Mouse (Mus musculus): ENCODE measurements at regions not wholly inside any gene's neighbourhood (a gene's known extent, or its start where the extent isn't known, plus 50 kb on each side); places are given as distances from the start of the nearest gene placed in this dataset.

DNA sequence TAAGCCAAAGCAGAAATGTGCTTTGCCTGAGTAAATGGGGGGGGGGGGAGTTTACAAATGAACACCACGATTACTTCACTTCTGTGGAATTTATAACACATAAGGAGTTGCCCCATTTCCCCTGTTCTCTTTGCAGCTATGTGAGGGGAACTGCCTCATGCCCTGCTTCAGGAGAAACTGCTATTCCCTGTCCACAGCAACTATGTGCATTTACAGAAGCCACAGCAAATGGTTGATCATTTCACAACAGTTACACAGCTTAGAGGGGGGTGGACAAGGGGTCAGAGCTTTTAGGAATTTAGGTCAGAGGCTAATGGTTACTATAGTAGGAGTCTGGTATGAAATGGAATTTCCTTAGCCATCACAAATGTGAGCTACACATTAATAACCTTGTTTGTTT is 65.4 kb upstream of the Ifngr1 start:
- no peaks in the 10 kb centered on the region for H3K27me3 ChIP-seq (ENCODE audit: control insufficient read depth, insufficient read depth, low read length)
- no peak for TF ChIP-seq POLR2A (IDR thresholded peaks at IDR 0.05; ENCODE audit: borderline replicate concordance, extremely low read depth, insufficient read depth, insufficient read length)
- H3K9me3 ChIP-seq (ENCODE audit: control insufficient read depth, low read length): no peaks in the 10 kb centered on the region
- H3K27ac ChIP-seq (replicated peaks; ENCODE audit: low read depth, low read length): no peak overlapping the region
- no peak overlapping the region for H3K9ac ChIP-seq (ENCODE audit: low read depth, low read length, severe bottlenecking)
- peaks cover 6% of the 10 kb centered on the region; the same call in 1 of the 2 replicates for H3K4me1 ChIP-seq (ENCODE audit: control insufficient read depth, insufficient read depth, low read length)
- DNase-seq (ENCODE audit: low spot score): no peak
- no peak for ATAC-seq (ENCODE audit: low FRiP score, low read depth)
- no peak overlapping the region for H3K4me3 ChIP-seq (replicated peaks; ENCODE audit: low read length)
- WGBS: 5% methylated on average over 1 of the region's 1 CpGs
- no peak overlapping the region for H3K4me2 ChIP-seq (replicated peaks; ENCODE audit: low read depth, low read length, severe bottlenecking)
- H3K36me3 ChIP-seq (ENCODE audit: control insufficient read depth, insufficient read depth, low read length): no peaks in the 10 kb centered on the region

DNA sequence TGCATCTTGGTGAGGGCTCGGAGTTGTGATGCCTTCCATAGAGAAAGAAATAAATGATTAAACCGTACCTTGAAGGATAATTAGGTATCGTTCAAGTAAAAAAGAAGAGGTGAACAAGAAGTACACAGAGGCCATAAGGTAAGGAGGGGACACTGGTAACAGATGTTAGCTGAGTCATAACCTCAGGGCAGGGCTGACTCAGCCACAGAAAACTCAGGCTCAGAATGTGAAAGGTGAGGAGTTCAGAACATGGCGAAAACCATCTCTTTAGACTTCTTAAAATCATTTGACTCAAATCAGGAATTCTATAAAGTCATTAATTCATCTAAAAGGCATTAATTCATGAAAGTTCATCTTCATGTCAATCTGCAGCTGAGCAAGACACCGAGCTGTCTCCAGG is 62.1 kb upstream of the Ifngr1 start:
- H3K4me2 ChIP-seq (replicated peaks; ENCODE audit: low read depth, low read length, severe bottlenecking): no peak overlapping the region
- no peak for DNase-seq (ENCODE audit: low spot score)
- no peak overlapping the region for H3K9ac ChIP-seq (ENCODE audit: low read depth, low read length, severe bottlenecking)
- ATAC-seq (ENCODE audit: low FRiP score, low read depth): no peak
- no peaks in the 10 kb centered on the region for H3K36me3 ChIP-seq (ENCODE audit: control insufficient read depth, insufficient read depth, low read length)
- no peaks in the 10 kb centered on the region for H3K27me3 ChIP-seq (ENCODE audit: control insufficient read depth, insufficient read depth, low read length)
- WGBS: 93% methylated on average over 5 of the region's 5 CpGs
- no peak overlapping the region for H3K27ac ChIP-seq (replicated peaks; ENCODE audit: low read depth, low read length)
- no peak for TF ChIP-seq POLR2A (IDR thresholded peaks at IDR 0.05; ENCODE audit: borderline replicate concordance, extremely low read depth, insufficient read depth, insufficient read length)
- H3K4me3 ChIP-seq (replicated peaks; ENCODE audit: low read length): no peak overlapping the region
- H3K4me1 ChIP-seq (ENCODE audit: control insufficient read depth, insufficient read depth, low read length): 0 out of 2 replicates have a peak, but pooled peaks cover 6% of the 10 kb centered on the region
- H3K9me3 ChIP-seq (ENCODE audit: control insufficient read depth, low read length): no peaks in the 10 kb centered on the region

DNA sequence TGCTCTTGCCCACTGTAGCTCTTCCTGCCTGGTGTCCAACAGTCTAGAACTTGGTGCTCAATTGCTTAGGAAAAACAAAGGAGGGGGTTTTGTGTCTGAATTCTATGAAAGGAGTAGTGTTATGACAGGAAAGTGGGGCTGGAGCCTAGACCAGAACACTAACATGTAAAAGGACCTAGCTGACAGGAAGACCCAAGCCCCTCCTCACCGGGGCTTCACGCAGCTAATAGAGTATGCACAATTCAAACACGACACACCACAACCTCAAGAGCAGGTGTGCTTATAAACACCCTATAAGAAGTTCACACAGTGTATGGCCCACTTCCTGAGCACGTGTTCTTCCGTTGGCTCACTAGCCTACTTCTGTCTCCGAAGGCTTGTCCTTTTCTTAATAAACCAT is 61.7 kb upstream of the Ifngr1 start:
- no peak overlapping the region for H3K4me2 ChIP-seq (replicated peaks; ENCODE audit: low read depth, low read length, severe bottlenecking)
- ATAC-seq (ENCODE audit: low FRiP score, low read depth): no peak
- H3K27me3 ChIP-seq (ENCODE audit: control insufficient read depth, insufficient read depth, low read length): no peaks in the 10 kb centered on the region
- H3K9me3 ChIP-seq (ENCODE audit: control insufficient read depth, low read length): no peaks in the 10 kb centered on the region
- DNase-seq (ENCODE audit: low spot score): no peak
- H3K4me3 ChIP-seq (replicated peaks; ENCODE audit: low read length): no peak overlapping the region
- WGBS: 69% methylated on average over 6 of the region's 6 CpGs
- no peaks in the 10 kb centered on the region for H3K36me3 ChIP-seq (ENCODE audit: control insufficient read depth, insufficient read depth, low read length)
- no peak overlapping the region for H3K9ac ChIP-seq (ENCODE audit: low read depth, low read length, severe bottlenecking)
- TF ChIP-seq POLR2A (IDR thresholded peaks at IDR 0.05; ENCODE audit: borderline replicate concordance, extremely low read depth, insufficient read depth, insufficient read length): no peak
- H3K27ac ChIP-seq (replicated peaks; ENCODE audit: low read depth, low read length): no peak overlapping the region
- H3K4me1 ChIP-seq (ENCODE audit: control insufficient read depth, insufficient read depth, low read length): 0 out of 2 replicates have a peak, but pooled peaks cover 6% of the 10 kb centered on the region

DNA sequence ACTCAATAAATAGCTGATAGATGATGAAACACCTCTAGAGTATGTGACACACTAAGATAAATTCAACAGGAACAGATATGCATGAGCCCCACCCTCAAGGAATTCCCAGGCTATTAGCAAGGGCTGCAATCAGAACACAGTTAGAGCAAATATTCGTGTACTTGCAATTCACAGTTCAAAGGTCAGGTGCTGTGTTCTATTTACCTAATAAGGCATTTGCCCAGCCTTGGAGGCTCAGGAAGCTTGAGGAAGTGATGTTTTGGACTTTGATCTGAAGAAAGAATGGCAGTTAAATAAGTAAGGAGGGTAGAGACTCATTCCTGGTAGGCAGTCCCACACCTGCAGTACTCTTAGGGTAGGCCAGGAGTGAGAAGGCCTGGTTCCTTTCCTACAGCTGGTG is 60.3 kb upstream of the Ifngr1 start:
- ATAC-seq (ENCODE audit: low FRiP score, low read depth): no peak
- no peak overlapping the region for H3K9ac ChIP-seq (ENCODE audit: low read depth, low read length, severe bottlenecking)
- H3K27ac ChIP-seq (replicated peaks; ENCODE audit: low read depth, low read length): no peak overlapping the region
- 0 out of 2 replicates have a peak, but pooled peaks cover 3% of the 10 kb centered on the region for H3K4me1 ChIP-seq (ENCODE audit: control insufficient read depth, insufficient read depth, low read length)
- no peak for DNase-seq (ENCODE audit: low spot score)
- H3K4me2 ChIP-seq (replicated peaks; ENCODE audit: low read depth, low read length, severe bottlenecking): no peak overlapping the region
- no peak overlapping the region for H3K4me3 ChIP-seq (replicated peaks; ENCODE audit: low read length)
- no peaks in the 10 kb centered on the region for H3K36me3 ChIP-seq (ENCODE audit: control insufficient read depth, insufficient read depth, low read length)
- no peaks in the 10 kb centered on the region for H3K27me3 ChIP-seq (ENCODE audit: control insufficient read depth, insufficient read depth, low read length)
- no peak for TF ChIP-seq POLR2A (IDR thresholded peaks at IDR 0.05; ENCODE audit: borderline replicate concordance, extremely low read depth, insufficient read depth, insufficient read length)
- no peaks in the 10 kb centered on the region for H3K9me3 ChIP-seq (ENCODE audit: control insufficient read depth, low read length)
- 6% methylated on average over 1 of the region's 1 CpGs for WGBS

DNA sequence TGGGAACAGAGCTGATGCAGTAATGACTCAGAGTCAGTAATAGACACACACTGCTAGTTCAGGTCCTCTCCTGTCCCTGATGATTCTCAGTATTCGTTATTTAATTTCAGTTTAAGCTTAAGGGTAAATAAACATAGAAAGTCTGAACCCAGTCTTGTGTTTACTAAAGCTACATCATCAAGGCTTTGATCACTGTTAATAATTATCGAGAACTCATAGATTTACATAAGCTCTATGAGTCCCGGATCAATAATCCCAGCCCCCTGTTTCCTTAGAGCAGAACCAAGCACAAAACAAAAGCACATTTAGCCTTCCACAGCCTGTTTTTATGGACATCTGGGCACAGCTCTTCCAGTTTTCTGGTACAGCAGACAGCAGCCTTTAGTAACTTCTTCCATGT is 59.0 kb upstream of the Ifngr1 start:
- H3K4me3 ChIP-seq (replicated peaks; ENCODE audit: low read length): no peak overlapping the region
- H3K27ac ChIP-seq (replicated peaks; ENCODE audit: low read depth, low read length): no peak overlapping the region
- DNase-seq (ENCODE audit: low spot score): no peak
- no peak overlapping the region for H3K9ac ChIP-seq (ENCODE audit: low read depth, low read length, severe bottlenecking)
- no peak overlapping the region for H3K4me2 ChIP-seq (replicated peaks; ENCODE audit: low read depth, low read length, severe bottlenecking)
- H3K9me3 ChIP-seq (ENCODE audit: control insufficient read depth, low read length): no peaks in the 10 kb centered on the region
- TF ChIP-seq POLR2A (IDR thresholded peaks at IDR 0.05; ENCODE audit: borderline replicate concordance, extremely low read depth, insufficient read depth, insufficient read length): no peak
- H3K4me1 ChIP-seq (ENCODE audit: control insufficient read depth, insufficient read depth, low read length): no peaks in the 10 kb centered on the region
- H3K27me3 ChIP-seq (ENCODE audit: control insufficient read depth, insufficient read depth, low read length): no peaks in the 10 kb centered on the region
- WGBS: 84% methylated on average over 3 of the region's 3 CpGs
- ATAC-seq (ENCODE audit: low FRiP score, low read depth): no peak
- no peaks in the 10 kb centered on the region for H3K36me3 ChIP-seq (ENCODE audit: control insufficient read depth, insufficient read depth, low read length)

DNA sequence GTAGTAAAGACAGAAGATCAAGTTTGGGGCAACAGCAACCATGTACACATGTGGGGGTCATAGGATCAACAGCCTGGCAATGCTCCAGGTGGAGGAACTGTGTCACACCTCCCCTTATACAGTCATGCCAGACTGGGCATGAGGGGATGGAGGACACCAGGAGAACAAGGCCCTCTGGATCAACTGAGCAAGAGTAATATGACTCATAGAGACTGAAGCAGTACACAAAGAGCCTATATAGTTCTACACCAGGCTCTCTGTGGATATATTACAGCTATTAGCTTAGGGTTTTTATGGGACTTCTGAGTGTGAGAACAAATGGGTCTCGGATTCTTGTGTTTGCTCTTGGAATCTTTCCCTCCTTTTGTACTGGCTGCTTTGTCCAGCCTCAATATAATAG is 57.9 kb upstream of the Ifngr1 start:
- Histone ChIP-seq H3K36me3 (ENCODE audit: control insufficient read depth, insufficient read depth, low read length) (no peaks in the 10 kb centered on the region), H3K27me3 (ENCODE audit: control insufficient read depth, insufficient read depth, low read length) (no peaks in the 10 kb centered on the region), H3K9ac (ENCODE audit: low read depth, low read length, severe bottlenecking) (no peak overlapping the region), H3K9me3 (ENCODE audit: control insufficient read depth, low read length) (no peaks in the 10 kb centered on the region), H3K27ac (replicated peaks; ENCODE audit: low read depth, low read length) (no peak overlapping the region), H3K4me2 (replicated peaks; ENCODE audit: low read depth, low read length, severe bottlenecking) (no peak overlapping the region), H3K4me3 (replicated peaks; ENCODE audit: low read length) (no peak overlapping the region), H3K4me1 (ENCODE audit: control insufficient read depth, insufficient read depth, low read length) (no peaks in the 10 kb centered on the region)
- DNase-seq (ENCODE audit: low spot score) (no peak), ATAC-seq (ENCODE audit: low FRiP score, low read depth) (no peak)
- TF ChIP-seq POLR2A (IDR thresholded peaks at IDR 0.05; ENCODE audit: borderline replicate concordance, extremely low read depth, insufficient read depth, insufficient read length): no peak
- WGBS: 49% methylated on average over 1 of the region's 1 CpGs

Measured in limb, embryonic 14.5 days (tissue).